Mouse (Mus musculus) intestine, postnatal 0 days (tissue): ENCODE measurements around the gene Olfr808. TPM values are rescaled to one million over a fixed set of nuclear protein-coding genes. Genes with fewer than 3 reads are reported as not detected.

Experiments
- ATAC-seq: fragments of 200-750 bp; cut with Nextera tagmentation; 2 replicates; pipeline ENCODE4 v1.8.0; 2017; ENCODE audit warnings: mild to moderate bottlenecking, moderate TSS enrichment, moderate library complexity
- H3K27ac ChIP-seq: fragments of 300-500 bp; sonication (generic); 2 replicates; pipeline ENCODE4 v1.5.1; 2014; ENCODE audit warnings: mild to moderate bottlenecking, low read depth, low read length, moderate library complexity
- H3K27me3 ChIP-seq: fragments of 300-500 bp; sonication (generic); replicated peaks from 2 replicates; pipeline ENCODE4 v1.6.1; 2014; ENCODE audit warnings: low read length, mixed read lengths; ENCODE audit not compliant: control insufficient read depth, insufficient read depth
- H3K36me3 ChIP-seq: fragments of 300-500 bp; sonication (generic); 2 replicates; pipeline ENCODE4 v1.6.1; 2014; ENCODE audit warnings: mild to moderate bottlenecking, moderate library complexity; ENCODE audit not compliant: control insufficient read depth, insufficient read depth
- H3K4me1 ChIP-seq: fragments of 300-500 bp; sonication (generic); replicated peaks from 2 replicates; pipeline ENCODE4 v1.6.1; 2014; ENCODE audit warnings: antibody characterized with exemption, low read length, mixed read lengths; ENCODE audit not compliant: control insufficient read depth, insufficient read depth
- H3K4me2 ChIP-seq: fragments of 300-500 bp; sonication (generic); replicated peaks from 2 replicates; pipeline ENCODE4 v1.6.1; 2014; ENCODE audit warnings: low read depth, mild to moderate bottlenecking, moderate library complexity
- H3K4me3 ChIP-seq: fragments of 300-500 bp; sonication (generic); 2 replicates; pipeline ENCODE4 v1.5.1; 2014; ENCODE audit warnings: low read depth, low read length
- H3K9ac ChIP-seq: fragments of 300-500 bp; sonication (generic); 2 replicates; pipeline ENCODE4 v1.6.1; 2014; ENCODE audit warnings: mild to moderate bottlenecking, low read depth, low read length
- H3K9me3 ChIP-seq: fragments of 300-500 bp; sonication (generic); 2 replicates; pipeline ENCODE4 v1.6.1; 2016; ENCODE audit warnings: mixed run types; ENCODE audit not compliant: control insufficient read depth
- CTCF ChIP-seq: sonication (generic); IDR thresholded peaks from 2 replicates; pipeline ENCODE4 v1.5.1; 2016; ENCODE audit warnings: low read depth, mild to moderate bottlenecking, control low read depth, antibody characterized with exemption, moderate library complexity
- WGBS: fragments of 180-500 bp; shearing (Covaris S2); extraction: QIAGEN DNeasy Blood & Tissue Kit; methylation state at CpG from one replicate; pipeline ENCODE4 v1.1.7; 2014; 5-methylcytosine and 5-hydroxymethylcytosine counted together
- microRNA-seq: library from miRNA; unstranded; fragments of <30 nt; microRNA quantifications from one replicate; pipeline ENCODE4, GENCODE M21; 2016
- polyA plus RNA-seq: library from polyadenylated mRNA; unstranded; fragments of >200 nt; fragmentation: Nextera tagmentation; extraction: Ambion mirVana; gene quantifications from 2 replicates; pipeline ENCODE4 v1.2.1, GENCODE M21; 2015

Gene Olfr808
- polyA plus RNA-seq, 1 experiment from 2014 or later, result not detected

DNA sequence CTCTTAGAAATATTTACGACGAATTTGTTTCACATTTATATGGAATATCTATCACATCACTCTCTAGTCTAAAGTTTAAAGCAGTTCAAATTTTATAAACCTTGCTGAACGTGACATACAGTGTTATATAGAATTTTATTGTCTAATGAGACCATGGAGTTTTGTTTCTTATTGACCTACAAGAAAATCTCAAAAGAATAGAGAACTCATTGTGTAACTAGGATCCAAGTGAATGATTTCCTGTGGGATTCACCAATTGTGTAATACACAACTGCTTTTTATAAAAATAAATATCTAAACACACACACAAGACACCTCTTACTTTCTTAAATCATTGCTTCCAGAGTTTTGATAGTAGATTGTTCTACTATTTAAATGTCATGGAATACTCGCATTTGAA, 39.0 kb downstream of the Olfr808 start, which contains the start of gene Olfr811:
TSS of gene Olfr811 (minus strand) at position 101 of the 400 bp plus-strand sequence.
- Histone ChIP-seq H3K4me3 (no peak within 1 kb of the TSS), H3K27ac (no peak within 1 kb of the TSS), H3K9me3 (no peaks in the 10 kb centered on the region), H3K4me1 (no peaks in the 10 kb centered on the region), H3K36me3 (no peaks in the 10 kb centered on the region), H3K4me2 (no peak within 1 kb of the TSS), H3K9ac (no peak within 1 kb of the TSS), H3K27me3 (no peaks in the 10 kb centered on the region)
- no peak for ATAC-seq
- 76% methylated on average over 4 of the region's 4 CpGs for WGBS
- TF ChIP-seq CTCF, result no peak

Small RNAs within 50 kb of the gene (microRNA-seq; reads per million reads assigned to microRNA genes)
- not detected for gene Gm24485

Other genes with a start within 250 kb of the Olfr808 start
- not detected in 2 replicates for gene Olfr791, start 243.7 kb upstream of the Olfr808 start, polyA plus RNA-seq
- not detected in 2 replicates for gene Olfr792, start 226.3 kb upstream of the Olfr808 start, polyA plus RNA-seq
- gene Olfr794, start 197.8 kb upstream of the Olfr808 start, polyA plus RNA-seq, result not detected in 2 replicates
- not detected in 2 replicates for gene Olfr796, start 152.9 kb upstream of the Olfr808 start, polyA plus RNA-seq
- not detected in 2 replicates for gene Olfr798, start 137.5 kb upstream of the Olfr808 start, polyA plus RNA-seq
- not detected in 2 replicates for gene Olfr799, start 128.0 kb upstream of the Olfr808 start, polyA plus RNA-seq
- not detected in 2 replicates for gene Olfr800, start 107.8 kb upstream of the Olfr808 start, polyA plus RNA-seq
- gene Olfr801, start 91.6 kb upstream of the Olfr808 start, polyA plus RNA-seq, result not detected in 2 replicates
- not detected in 2 replicates for gene Olfr802, start 77.3 kb upstream of the Olfr808 start, polyA plus RNA-seq
- not detected in 2 replicates for gene Olfr803, start 71.2 kb upstream of the Olfr808 start, polyA plus RNA-seq
- not detected in 2 replicates for gene Olfr804, start 62.3 kb upstream of the Olfr808 start, polyA plus RNA-seq
- not detected in 2 replicates for gene Olfr805, start 36.1 kb upstream of the Olfr808 start, polyA plus RNA-seq
- not detected in 2 replicates for gene Olfr806, start 23.6 kb upstream of the Olfr808 start, polyA plus RNA-seq
- not detected in 2 replicates for gene Olfr807, start 7.7 kb upstream of the Olfr808 start, polyA plus RNA-seq
- gene Olfr809, start 9.2 kb downstream of the Olfr808 start, polyA plus RNA-seq, result not detected in 2 replicates
- gene Olfr810, start 29.4 kb downstream of the Olfr808 start, polyA plus RNA-seq, result not detected in 2 replicates
- gene Olfr811, start 38.9 kb downstream of the Olfr808 start, polyA plus RNA-seq, result not detected in 2 replicates
- not detected in 2 replicates for gene Olfr812, start 80.6 kb downstream of the Olfr808 start, polyA plus RNA-seq
- gene Olfr813, start 89.9 kb downstream of the Olfr808 start, polyA plus RNA-seq, result not detected in 2 replicates
- gene Olfr814, start 114.4 kb downstream of the Olfr808 start, polyA plus RNA-seq, result not detected in 2 replicates
- not detected in 2 replicates for gene Olfr815, start 140.4 kb downstream of the Olfr808 start, polyA plus RNA-seq
- not detected in 2 replicates for gene Olfr816, start 150.1 kb downstream of the Olfr808 start, polyA plus RNA-seq
- not detected in 2 replicates for gene Olfr818, start 183.6 kb downstream of the Olfr808 start, polyA plus RNA-seq
- not detected in 2 replicates for gene Olfr819, start 201.8 kb downstream of the Olfr808 start, polyA plus RNA-seq
- not detected in 2 replicates for gene Olfr247, start 210.7 kb downstream of the Olfr808 start, polyA plus RNA-seq
- gene Gm10310, start 219.6 kb downstream of the Olfr808 start, polyA plus RNA-seq, result not detected in 2 replicates
- gene Olfr820, start 247.1 kb downstream of the Olfr808 start, polyA plus RNA-seq, result not detected in 2 replicates